Mouse (Mus musculus) brain, embryonic 14.5 days (tissue): ENCODE measurements around the gene Sos2. TPM values are rescaled to one million over a fixed set of nuclear protein-coding genes. Genes with fewer than 3 reads are reported as not detected.
A peak's percentile ranks its signal among the peaks of the same experiment; 100 is the strongest.
"Not testable (repeated sequence)": the region's sequence is repeated elsewhere in the genome, so short reads cannot be mapped to it uniquely, and the experiment has no call there.

ENCODE experiments used
- DNase-seq: peaks from one replicate; pipeline ENCODE4 v3.0.0-alpha.2; 2011; ENCODE audit warnings: low read depth
- CTCF ChIP-seq: fragments of 200-500 bp; IDR thresholded peaks from 2 replicates; pipeline ENCODE4 v1.5.1; 2012; ENCODE audit warnings: inconsistent platforms, mild to moderate bottlenecking, moderate library complexity, borderline replicate concordance; ENCODE audit not compliant: insufficient read depth, insufficient read length; ENCODE audit errors: extremely low read depth
- POLR2A ChIP-seq: fragments of 200-500 bp; IDR thresholded peaks from 2 replicates; pipeline ENCODE4 v1.6.1; 2012; ENCODE audit warnings: mild to moderate bottlenecking, inconsistent platforms, borderline replicate concordance; ENCODE audit not compliant: poor library complexity, insufficient read depth, insufficient read length, severe bottlenecking; ENCODE audit errors: extremely low read depth
- polyA plus RNA-seq: library from polyadenylated mRNA; depleted of rRNA; stranded (reverse); fragments of >200 nt; gene quantifications from 2 replicates; pipeline ENCODE4 v1.2.3, GENCODE M21; 2012

Sos2 gene
- polyA plus RNA-seq, 1 experiment: 41.8 TPM

- no peak for DNase-seq
- TF ChIP-seq CTCF: no peak
- TF ChIP-seq POLR2A: no peak
Measured at GRCm38 (mm10) chr12:69579623-69580022, 102.0 kb downstream of the Sos2 start.

DNA sequence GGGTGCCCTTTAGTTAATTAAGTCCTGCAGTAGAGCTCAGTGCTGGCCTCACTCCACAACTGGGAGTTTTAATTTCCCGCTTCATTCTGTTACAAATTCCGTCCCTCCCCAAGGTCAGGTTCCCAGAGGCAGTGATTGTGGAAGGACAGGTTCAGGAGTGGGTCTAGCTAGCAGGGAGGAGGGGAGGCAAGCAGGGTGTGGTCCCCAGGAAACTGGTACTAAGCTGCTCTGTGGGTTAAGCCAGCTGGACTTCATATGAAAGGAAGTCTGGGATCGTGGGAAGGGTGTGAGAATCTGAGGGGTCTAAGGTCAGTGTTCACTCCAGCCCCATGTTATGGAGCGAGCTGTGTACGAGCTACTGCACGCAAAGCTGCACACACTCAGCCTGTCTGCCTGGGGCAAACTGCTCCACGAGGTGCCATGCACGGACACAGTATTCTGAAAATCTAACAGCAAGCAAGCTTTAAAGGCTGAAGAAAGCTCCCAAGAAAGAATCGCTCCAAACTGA is 105.5 kb downstream of the Sos2 start:
- TF ChIP-seq POLR2A: no peak
- no peak for TF ChIP-seq CTCF
- no peak for DNase-seq

DNA sequence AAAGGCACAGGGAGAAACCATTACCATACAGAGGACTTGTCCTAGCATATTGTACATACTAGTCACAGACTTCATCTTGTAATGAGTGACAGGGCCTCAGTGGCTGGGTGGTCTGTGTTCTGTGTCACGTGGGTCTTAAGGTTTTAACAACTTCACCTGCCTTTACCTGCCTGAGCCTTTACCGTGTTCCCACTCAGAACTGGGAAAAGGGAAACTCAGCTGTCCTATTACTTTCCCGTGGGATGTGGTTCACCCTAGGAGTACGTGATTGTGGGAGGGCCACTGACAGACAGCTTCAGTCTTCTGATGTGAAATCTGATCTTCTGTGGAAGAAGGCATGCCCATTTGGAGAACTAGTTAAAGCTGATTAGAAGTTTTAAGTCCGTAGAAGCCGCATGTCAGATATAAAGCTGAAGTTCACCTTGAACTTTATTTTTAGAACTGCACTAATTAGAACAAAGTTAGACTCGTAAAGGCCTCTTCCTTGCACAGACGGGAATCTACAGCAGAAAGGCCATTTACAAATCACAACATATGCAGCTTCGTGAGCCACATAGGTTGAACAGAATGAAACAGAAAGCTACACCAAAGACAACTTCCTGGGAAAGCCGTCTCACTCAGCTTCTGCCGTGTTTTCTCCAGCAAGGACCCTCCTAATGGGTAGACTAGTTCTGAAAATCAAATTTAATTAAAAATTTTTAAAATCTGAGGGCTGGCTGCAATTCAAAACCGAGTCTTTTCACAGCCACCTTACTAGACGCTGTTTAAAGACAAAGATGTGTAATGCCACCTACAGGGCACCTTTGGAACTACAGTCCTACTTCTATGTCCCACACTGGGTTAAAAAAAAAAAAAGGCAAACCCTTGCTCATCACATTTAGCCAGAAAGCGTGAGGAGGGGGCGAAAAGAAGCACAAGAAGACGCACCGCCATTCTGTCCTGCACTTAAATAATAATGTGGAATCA is 107.5 kb downstream of the Sos2 start:
- TF ChIP-seq CTCF: peak; percentile 66; the same call in 1 of the 2 replicates
- TF ChIP-seq POLR2A: no peak
- peak; percentile 92 for DNase-seq

DNA sequence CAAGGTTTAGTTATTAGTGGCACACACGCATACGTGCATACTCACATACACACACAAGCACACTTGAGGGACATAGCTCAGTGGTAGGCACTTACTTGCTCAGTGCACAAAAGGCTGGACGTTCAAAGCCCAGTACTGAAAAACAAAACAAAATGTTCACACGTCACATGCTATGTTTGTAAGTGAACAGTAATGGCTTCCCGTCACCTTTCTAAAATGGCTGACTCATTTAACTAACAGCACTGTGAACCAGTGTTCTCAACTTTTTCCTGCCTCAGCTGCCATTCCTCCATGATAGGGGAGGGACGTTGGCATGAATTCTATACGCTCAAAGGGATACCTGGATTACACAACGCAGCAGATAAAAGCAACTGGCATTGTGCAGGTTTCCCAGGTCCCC is 108.4 kb downstream of the Sos2 start:
- no peak for DNase-seq
- TF ChIP-seq CTCF (no peak), POLR2A (no peak)

- TF ChIP-seq POLR2A: no peak
- no peak for TF ChIP-seq CTCF
- no peak for DNase-seq
Measured at GRCm38 (mm10) chr12:69569926-69570325, 111.7 kb downstream of the Sos2 start.

- TF ChIP-seq CTCF (no peak), POLR2A (no peak)
- DNase-seq: no peak
Measured at GRCm38 (mm10) chr12:69568266-69568665, 113.4 kb downstream of the Sos2 start.

- DNase-seq: not testable (repeated sequence)
Measured at GRCm38 (mm10) chr12:69561006-69561405, 120.6 kb downstream of the Sos2 start.

GRCm38 (mm10) chr12:69556221-69556861 is 125.3 kb downstream of the Sos2 start:
- TF ChIP-seq POLR2A (no peak), CTCF (no peak)
- DNase-seq: peak; percentile 46

DNA sequence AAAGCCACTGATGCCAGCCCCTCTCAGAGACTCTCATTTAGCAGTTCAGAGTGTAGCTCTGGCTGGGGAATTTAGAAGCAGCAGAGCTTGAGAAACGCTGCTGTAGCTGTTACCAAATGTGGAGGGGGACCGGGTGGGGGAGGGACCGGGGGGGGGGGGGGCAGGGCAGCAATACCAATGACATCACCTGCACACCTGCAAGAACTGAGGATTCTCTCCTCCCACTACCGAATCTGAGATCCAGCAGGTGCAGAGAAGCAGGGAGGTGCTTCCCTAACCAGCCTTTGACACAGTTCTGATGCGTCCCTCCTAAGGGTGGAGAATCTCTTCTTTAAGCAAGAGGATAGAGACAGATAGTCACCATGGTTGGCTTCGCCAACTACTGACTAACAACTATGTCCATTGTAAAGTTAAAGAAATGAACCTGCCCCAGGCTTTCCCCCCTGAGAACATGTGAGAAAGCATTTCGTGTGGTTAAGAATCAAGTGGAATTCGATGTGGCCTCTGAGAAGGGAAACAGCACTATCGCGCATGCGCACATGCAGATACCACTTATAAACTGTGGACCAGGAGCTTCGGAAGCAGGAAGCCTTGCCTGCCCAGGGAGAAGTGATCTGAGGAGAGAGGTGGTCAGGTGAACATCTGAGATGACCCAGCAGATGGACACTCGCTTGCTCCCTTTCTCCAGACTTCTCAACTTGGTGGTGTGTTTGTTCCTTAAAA is 136.0 kb downstream of the Sos2 start:
- TF ChIP-seq POLR2A (no peak), CTCF (no peak)

GRCm38 (mm10) chr12:69544994-69545393 is 136.7 kb downstream of the Sos2 start:
- DNase-seq: no peak
- TF ChIP-seq POLR2A (no peak), CTCF (no peak)

More for the DNA sequence above, 136.0 kb downstream of the Sos2 start:
- no peak for DNase-seq

DNA sequence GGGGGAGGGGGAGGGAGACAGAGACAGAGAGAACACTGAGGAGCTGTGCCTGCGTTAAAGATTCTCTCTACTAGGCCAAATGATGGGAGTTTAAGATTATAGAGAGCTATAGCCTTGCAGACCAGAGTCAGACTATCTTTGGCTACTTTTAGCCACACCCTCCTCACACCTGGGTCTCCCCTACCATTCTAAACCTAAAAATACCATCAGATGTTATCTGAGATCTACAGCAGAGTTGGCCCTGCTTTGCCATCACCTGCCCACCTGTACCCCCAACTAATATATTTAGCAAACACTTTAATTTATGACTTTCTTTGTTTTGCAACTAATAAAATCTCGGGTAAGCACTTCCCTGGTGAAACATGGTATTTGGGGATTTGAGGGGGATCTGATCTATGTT is 137.1 kb downstream of the Sos2 start:
- DNase-seq: no peak
- TF ChIP-seq CTCF (no peak), POLR2A (no peak)

- no peak for DNase-seq
- no peak for TF ChIP-seq CTCF
- TF ChIP-seq POLR2A: no peak
Measured at GRCm38 (mm10) chr12:69542376-69542775, 139.3 kb downstream of the Sos2 start.
